Mouse (Mus musculus) neural tube, embryonic 12.5 days (tissue): ENCODE data around the gene Stard13. TPM values are rescaled to one million over a fixed set of nuclear protein-coding genes. Genes with fewer than 3 reads are reported as not detected.

Experiments
- ATAC-seq: fragments of 200-750 bp; cut with Nextera tagmentation; 2 replicates; pipeline ENCODE4 v1.8.0; 2017; ENCODE audit warnings: low read depth, mild to moderate bottlenecking, moderate TSS enrichment, moderate library complexity; ENCODE audit not compliant: low FRiP score
- H3K27ac ChIP-seq: fragments of 300-500 bp; sonication (generic); 2 replicates; pipeline ENCODE4 v1.5.1; 2016
- H3K27me3 ChIP-seq: fragments of 300-500 bp; sonication (generic); replicated peaks from 2 replicates; pipeline ENCODE4 v1.6.1; 2016; ENCODE audit warnings: mild to moderate bottlenecking
- H3K36me3 ChIP-seq: fragments of 300-500 bp; sonication (generic); 2 replicates; pipeline ENCODE4 v1.6.1; 2016; ENCODE audit warnings: mild to moderate bottlenecking
- H3K4me1 ChIP-seq: fragments of 300-500 bp; sonication (generic); 2 replicates; pipeline ENCODE4 v1.6.1; 2016
- H3K4me2 ChIP-seq: fragments of 300-500 bp; sonication (generic); replicated peaks from 2 replicates; pipeline ENCODE4 v1.6.1; 2016; ENCODE audit warnings: mild to moderate bottlenecking
- H3K4me3 ChIP-seq: fragments of 300-500 bp; sonication (generic); 2 replicates; pipeline ENCODE4 v1.5.1; 2016
- H3K9ac ChIP-seq: fragments of 300-500 bp; sonication (generic); 2 replicates; pipeline ENCODE4 v1.6.1; 2016; ENCODE audit warnings: mild to moderate bottlenecking
- H3K9me3 ChIP-seq: fragments of 300-500 bp; sonication (generic); 2 replicates; pipeline ENCODE4 v1.6.1; 2016; ENCODE audit warnings: mild to moderate bottlenecking
- WGBS: fragments of 180-500 bp; shearing (Covaris S2); methylation state at CpG from one replicate; pipeline ENCODE4 v1.1.7; 2016; 5-methylcytosine and 5-hydroxymethylcytosine counted together
- polyA plus RNA-seq: library from polyadenylated mRNA; unstranded; fragments of >200 nt; fragmentation: Nextera tagmentation; extraction: Ambion mirVana; gene quantifications from 2 replicates; pipeline ENCODE4 v1.2.1, GENCODE M21; 2016

Gene Stard13
- polyA plus RNA-seq, 1 experiment from 2014 or later: 11.2 TPM

- 70% methylated on average over 6 of the region's 6 CpGs for WGBS
- Histone ChIP-seq H3K4me3 (no peak overlapping the region), H3K27ac (no peak overlapping the region), H3K4me2 (no peak overlapping the region), H3K27me3 (no peaks in the 10 kb centered on the region), H3K4me1 (peaks cover 18% of the 10 kb centered on the region), H3K36me3 (peaks cover 6% of the 10 kb centered on the region), H3K9me3 (peaks cover 6% of the 10 kb centered on the region; the same call in 1 of the 2 replicates), H3K9ac (no peak overlapping the region)
- ATAC-seq: no peak
These were observed 176.7 kb downstream of the Stard13 start for GRCm38 (mm10) chr5:151056920-151057294.

- H3K27ac ChIP-seq: 0 out of 2 replicates have a peak overlapping the region, but pooled peaks have one; percentile 47
- no peak overlapping the region for H3K4me3 ChIP-seq
- H3K4me2 ChIP-seq: no peak overlapping the region
- no peak overlapping the region for H3K9ac ChIP-seq
- 0 out of 2 replicates have a peak, but pooled peaks cover 6% of the 10 kb centered on the region for H3K9me3 ChIP-seq
- WGBS: 69% methylated on average over 12 of the region's 12 CpGs
- peak; percentile 29; the same call in 1 of the 2 replicates for ATAC-seq
- peaks cover 18% of the 10 kb centered on the region for H3K4me1 ChIP-seq
- H3K36me3 ChIP-seq: peaks cover 5% of the 10 kb centered on the region; the same call in 1 of the 2 replicates
- H3K27me3 ChIP-seq: no peaks in the 10 kb centered on the region
These were observed 177.2 kb downstream of the Stard13 start for GRCm38 (mm10) chr5:151056255-151056919.

- WGBS: 93% methylated on average over 11 of the region's 11 CpGs
- no peak overlapping the region for H3K27ac ChIP-seq
These were observed 178.1 kb downstream of the Stard13 start for GRCm38 (mm10) chr5:151055426-151056090.

GRCm38 (mm10) chr5:151054743-151055114 lies 178.9 kb downstream of the Stard13 start:
- H3K27me3 ChIP-seq: no peaks in the 10 kb centered on the region
- H3K4me1 ChIP-seq: peaks cover 11% of the 10 kb centered on the region
- H3K9me3 ChIP-seq: 0 out of 2 replicates have a peak, but pooled peaks cover 6% of the 10 kb centered on the region
- no peak overlapping the region for H3K4me2 ChIP-seq
- H3K4me3 ChIP-seq: no peak overlapping the region
- ATAC-seq: no peak
- no peak overlapping the region for H3K9ac ChIP-seq
- H3K36me3 ChIP-seq: peaks cover 9% of the 10 kb centered on the region
- WGBS: 59% methylated on average over 4 of the region's 4 CpGs
- H3K27ac ChIP-seq: no peak overlapping the region

More at GRCm38 (mm10) chr5:151055426-151056090, 178.1 kb downstream of the Stard13 start:
- peaks cover 9% of the 10 kb centered on the region for H3K36me3 ChIP-seq
- 0 out of 2 replicates have a peak, but pooled peaks cover 6% of the 10 kb centered on the region for H3K9me3 ChIP-seq
- peaks cover 16% of the 10 kb centered on the region for H3K4me1 ChIP-seq
- H3K9ac ChIP-seq: no peak overlapping the region
- no peak for ATAC-seq
- H3K4me3 ChIP-seq: no peak overlapping the region
- H3K27me3 ChIP-seq: no peaks in the 10 kb centered on the region
- no peak overlapping the region for H3K4me2 ChIP-seq

- H3K27ac ChIP-seq: no peak overlapping the region
- ATAC-seq: no peak; the same call in 1 of the 2 replicates
- 48% methylated on average over 7 of the region's 7 CpGs for WGBS
These were observed 179.4 kb downstream of the Stard13 start for GRCm38 (mm10) chr5:151054100-151054742.

GRCm38 (mm10) chr5:151053190-151053589 lies 180.4 kb downstream of the Stard13 start:
- H3K27me3 ChIP-seq: no peaks in the 10 kb centered on the region
- H3K36me3 ChIP-seq: peaks cover 9% of the 10 kb centered on the region
- WGBS: 88% methylated on average over 5 of the region's 5 CpGs
- H3K4me3 ChIP-seq: no peak overlapping the region
- no peak overlapping the region for H3K27ac ChIP-seq
- 0 out of 2 replicates have a peak, but pooled peaks cover 6% of the 10 kb centered on the region for H3K9me3 ChIP-seq
- H3K9ac ChIP-seq: no peak overlapping the region
- H3K4me2 ChIP-seq: no peak overlapping the region
- ATAC-seq: no peak
- H3K4me1 ChIP-seq: peaks cover 11% of the 10 kb centered on the region

More at GRCm38 (mm10) chr5:151054100-151054742, 179.4 kb downstream of the Stard13 start:
- H3K9ac ChIP-seq: no peak overlapping the region
- H3K4me2 ChIP-seq: no peak overlapping the region
- peaks cover 9% of the 10 kb centered on the region for H3K36me3 ChIP-seq
- H3K4me3 ChIP-seq: no peak overlapping the region
- H3K4me1 ChIP-seq: peaks cover 11% of the 10 kb centered on the region
- H3K9me3 ChIP-seq: 0 out of 2 replicates have a peak, but pooled peaks cover 6% of the 10 kb centered on the region
- no peaks in the 10 kb centered on the region for H3K27me3 ChIP-seq

GRCm38 (mm10) chr5:151052331-151052730 lies 181.3 kb downstream of the Stard13 start:
- ATAC-seq: no peak
- H3K27ac ChIP-seq: no peak overlapping the region
- 92% methylated on average over 8 of the region's 8 CpGs for WGBS
- no peak overlapping the region for H3K4me3 ChIP-seq
- H3K4me2 ChIP-seq: no peak overlapping the region
- H3K4me1 ChIP-seq: peaks cover 11% of the 10 kb centered on the region
- peaks cover 9% of the 10 kb centered on the region for H3K36me3 ChIP-seq
- H3K9ac ChIP-seq: no peak overlapping the region
- H3K27me3 ChIP-seq: no peaks in the 10 kb centered on the region
- 0 out of 2 replicates have a peak, but pooled peaks cover 6% of the 10 kb centered on the region for H3K9me3 ChIP-seq

- WGBS: 81% methylated on average over 12 of the region's 12 CpGs
- Histone ChIP-seq H3K4me2 (no peak overlapping the region), H3K4me3 (no peak overlapping the region), H3K36me3 (peaks cover 14% of the 10 kb centered on the region), H3K4me1 (no peaks in the 10 kb centered on the region), H3K9me3 (0 out of 2 replicates have a peak, but pooled peaks cover 6% of the 10 kb centered on the region), H3K27ac (no peak overlapping the region), H3K27me3 (no peaks in the 10 kb centered on the region), H3K9ac (no peak overlapping the region)
- ATAC-seq: no peak
These were observed 186.1 kb downstream of the Stard13 start for GRCm38 (mm10) chr5:151047488-151047887.

GRCm38 (mm10) chr5:151046917-151047316 lies 186.7 kb downstream of the Stard13 start:
- Histone ChIP-seq H3K4me3 (no peak overlapping the region), H3K4me1 (no peaks in the 10 kb centered on the region), H3K9me3 (0 out of 2 replicates have a peak, but pooled peaks cover under 1% of the 10 kb centered on the region), H3K4me2 (no peak overlapping the region), H3K9ac (no peak overlapping the region), H3K27me3 (no peaks in the 10 kb centered on the region), H3K27ac (no peak overlapping the region), H3K36me3 (peaks cover 12% of the 10 kb centered on the region)
- ATAC-seq: no peak
- WGBS: 68% methylated on average over 7 of the region's 7 CpGs

GRCm38 (mm10) chr5:151046131-151046530 lies 187.5 kb downstream of the Stard13 start:
- Histone ChIP-seq H3K4me1 (no peaks in the 10 kb centered on the region), H3K4me2 (no peak overlapping the region), H3K9me3 (no peaks in the 10 kb centered on the region), H3K27me3 (no peaks in the 10 kb centered on the region), H3K4me3 (no peak overlapping the region), H3K9ac (no peak overlapping the region), H3K27ac (no peak overlapping the region), H3K36me3 (peaks cover 12% of the 10 kb centered on the region; the same call in 1 of the 2 replicates)
- no peak for ATAC-seq
- WGBS: 92% methylated on average over 6 of the region's 6 CpGs

- Histone ChIP-seq H3K27me3 (no peaks in the 10 kb centered on the region), H3K9ac (no peak overlapping the region), H3K4me2 (no peak overlapping the region), H3K36me3 (peaks cover 8% of the 10 kb centered on the region; the same call in 1 of the 2 replicates), H3K9me3 (no peaks in the 10 kb centered on the region), H3K4me1 (no peaks in the 10 kb centered on the region), H3K27ac (no peak overlapping the region), H3K4me3 (no peak overlapping the region)
- WGBS: 96% methylated on average over 5 of the region's 5 CpGs
- no peak for ATAC-seq
These were observed 190.7 kb downstream of the Stard13 start for GRCm38 (mm10) chr5:151042911-151043310.

- no peak overlapping the region for H3K27ac ChIP-seq
- H3K4me1 ChIP-seq: no peaks in the 10 kb centered on the region
- H3K9me3 ChIP-seq: no peaks in the 10 kb centered on the region
- ATAC-seq: no peak
- no peak overlapping the region for H3K9ac ChIP-seq
- no peak overlapping the region for H3K4me2 ChIP-seq
- no peak overlapping the region for H3K4me3 ChIP-seq
- H3K27me3 ChIP-seq: no peaks in the 10 kb centered on the region
- peaks cover 3% of the 10 kb centered on the region; the same call in 1 of the 2 replicates for H3K36me3 ChIP-seq
- 81% methylated on average over 7 of the region's 7 CpGs for WGBS
These were observed 195.8 kb downstream of the Stard13 start for GRCm38 (mm10) chr5:151037871-151038270.
